Mouse (Mus musculus) CH12.LX (cell line): ENCODE results near the gene Bex3. TPM values are rescaled to one million over a fixed set of nuclear protein-coding genes. Genes with fewer than 3 reads are reported as not detected.
A peak's percentile ranks its signal among the peaks of the same experiment; 100 is the strongest.

Experiments used
- DNase-seq: peaks from one replicate; pipeline ENCODE4 v3.0.0-alpha.2; 2013; ENCODE audit errors: extremely low read depth
- H3K27ac ChIP-seq: 2 replicates; pipeline ENCODE4 v1.5.1; 2012; ENCODE audit warnings: low read depth, mild to moderate bottlenecking, control low read depth, moderate library complexity; ENCODE audit not compliant: insufficient read depth
- H3K27me3 ChIP-seq: replicated peaks from 2 replicates; pipeline ENCODE3; 2012; ENCODE audit warnings: inconsistent platforms
- H3K36me3 ChIP-seq, 2 experiments: replicated peaks in 1 of 2; 2 replicates each; pipeline versions ENCODE3 to v1.6.1; 2012; ENCODE audit warnings: inconsistent platforms in 1 of 2, low read length in 1 of 2, mild to moderate bottlenecking in 1 of 2, mixed read lengths in 1 of 2, moderate library complexity in 1 of 2; ENCODE audit not compliant: control insufficient read depth in 1 of 2, insufficient read depth in 1 of 2
- H3K4me1 ChIP-seq, 2 experiments: 2 replicates each; pipeline ENCODE4 v1.6.1; 2012; ENCODE audit warnings: inconsistent platforms in 1 of 2, moderate library complexity in 1 of 2; ENCODE audit not compliant: insufficient read depth in 2 of 2, control insufficient read depth in 1 of 2
- H3K4me2 ChIP-seq: 2 replicates; pipeline ENCODE4 v1.6.1; 2012; ENCODE audit warnings: low read depth, mild to moderate bottlenecking, control low read depth; ENCODE audit not compliant: poor library complexity, insufficient read depth, severe bottlenecking
- H3K4me3 ChIP-seq, 3 experiments: fragments of 150-350 bp in 1 of 3; sonication (generic) in 1 of 3; replicated peaks in 1 of 3; 2 replicates each; pipeline versions ENCODE3 to v1.5.1; 2011 to 2012; ENCODE audit warnings: low read depth in 2 of 3, low read length in 2 of 3, mild to moderate bottlenecking in 2 of 3, moderate library complexity in 2 of 3, control low read depth in 1 of 3, improper control_type of control experiment in 1 of 3, inconsistent platforms in 1 of 3, mixed read lengths in 1 of 3; ENCODE audit not compliant: poor library complexity in 1 of 3
- H3K79me2 ChIP-seq: replicated peaks from 2 replicates; pipeline ENCODE4 v1.6.1; 2012; ENCODE audit warnings: mild to moderate bottlenecking, moderate library complexity; ENCODE audit not compliant: control insufficient read depth, poor library complexity, insufficient read depth, severe bottlenecking; ENCODE audit errors: extremely low read depth
- H3K9ac ChIP-seq: 2 replicates; pipeline ENCODE4 v1.6.1; 2012; ENCODE audit warnings: low read depth, mild to moderate bottlenecking, control low read depth, moderate library complexity; ENCODE audit not compliant: insufficient read depth
- H3K9me3 ChIP-seq: replicated peaks from 2 replicates; pipeline ENCODE3; 2012; ENCODE audit warnings: low read length, inconsistent platforms, mixed read lengths
- BHLHE40 ChIP-seq: IDR thresholded peaks from 2 replicates; pipeline ENCODE4 v1.6.1; 2011; ENCODE audit warnings: mild to moderate bottlenecking, low read depth, low read length, improper control_type of control experiment
- CHD2 ChIP-seq: IDR thresholded peaks from 2 replicates; pipeline ENCODE4 v1.6.1; 2011; ENCODE audit warnings: low read length, improper control_type of control experiment
- CTCF ChIP-seq, 2 experiments: IDR thresholded peaks in 1 of 2; conservative IDR thresholded peaks in 1 of 2; 2 replicates each; pipeline ENCODE4 v1.5.1; 2011 to 2012; ENCODE audit warnings: low read depth in 2 of 2, low read length in 2 of 2, improper control_type of control experiment in 1 of 2, inconsistent platforms in 1 of 2, mild to moderate bottlenecking in 1 of 2, moderate library complexity in 1 of 2
- ELF1 ChIP-seq: IDR thresholded peaks from 2 replicates; pipeline ENCODE4 v1.6.1; 2014; ENCODE audit warnings: low read depth, mild to moderate bottlenecking, inconsistent platforms, low read length, improper control_type of control experiment
- ETS1 ChIP-seq: conservative IDR thresholded peaks from 2 replicates; pipeline ENCODE4 v1.6.1; 2012; ENCODE audit warnings: low read depth, mild to moderate bottlenecking, inconsistent platforms, low read length, improper control_type of control experiment, moderate library complexity
- GABPA ChIP-seq: IDR thresholded peaks from 2 replicates; pipeline ENCODE4 v1.6.1; 2012; ENCODE audit warnings: low read depth, low read length, improper control_type of control experiment, inconsistent platforms; ENCODE audit not compliant: insufficient replicate concordance
- JUN ChIP-seq: IDR thresholded peaks from 2 replicates; pipeline ENCODE4 v1.6.1; 2011; ENCODE audit warnings: low read depth, mild to moderate bottlenecking, low read length, improper control_type of control experiment, moderate library complexity; ENCODE audit not compliant: insufficient read depth
- KAT2A ChIP-seq: IDR thresholded peaks from 2 replicates; pipeline ENCODE4 v1.6.1; 2012; ENCODE audit warnings: low read length, improper control_type of control experiment, inconsistent platforms; ENCODE audit not compliant: insufficient replicate concordance
- MAFK ChIP-seq: IDR thresholded peaks from 2 replicates; pipeline ENCODE4 v1.6.1; 2011; ENCODE audit warnings: low read length, improper control_type of control experiment; ENCODE audit not compliant: insufficient replicate concordance
- MAX ChIP-seq: IDR thresholded peaks from 2 replicates; pipeline ENCODE4 v1.6.1; 2011; ENCODE audit warnings: low read length, improper control_type of control experiment
- MYC ChIP-seq: IDR thresholded peaks from 2 replicates; pipeline ENCODE4 v1.6.1; 2011; ENCODE audit warnings: low read depth, mild to moderate bottlenecking, improper control_type of control experiment, low read length
- NELFE ChIP-seq: IDR thresholded peaks from 2 replicates; pipeline ENCODE4 v1.6.1; 2011; ENCODE audit warnings: low read depth, low read length, improper control_type of control experiment
- NRF1 ChIP-seq: IDR thresholded peaks from 2 replicates; pipeline ENCODE4 v1.6.1; 2014; ENCODE audit warnings: low read depth, mild to moderate bottlenecking, inconsistent platforms, low read length, improper control_type of control experiment, moderate library complexity
- PAX5 ChIP-seq: IDR thresholded peaks from 2 replicates; pipeline ENCODE4 v1.6.1; 2012; ENCODE audit warnings: low read length, inconsistent platforms, mixed read lengths
- POLR2A ChIP-seq: IDR thresholded peaks from 2 replicates; pipeline ENCODE4 v1.6.1; 2011; ENCODE audit warnings: low read depth, mild to moderate bottlenecking, improper control_type of control experiment, low read length
- SMC3 ChIP-seq: IDR thresholded peaks from 2 replicates; pipeline ENCODE4 v1.6.1; 2011; ENCODE audit warnings: low read depth, low read length, improper control_type of control experiment
- UBTF ChIP-seq: IDR thresholded peaks from 2 replicates; pipeline ENCODE4 v1.6.1; 2012; ENCODE audit warnings: low read depth, mild to moderate bottlenecking, inconsistent platforms, low read length, improper control_type of control experiment, moderate library complexity
- USF1 ChIP-seq: IDR thresholded peaks from 2 replicates; pipeline ENCODE4 v1.6.1; 2014; ENCODE audit warnings: low read depth, mild to moderate bottlenecking, inconsistent platforms, low read length, improper control_type of control experiment
- ZC3H11A ChIP-seq: IDR thresholded peaks from 2 replicates; pipeline ENCODE4 v1.6.1; 2012; ENCODE audit warnings: low read depth, mild to moderate bottlenecking, inconsistent platforms, low read length, improper control_type of control experiment
- ZKSCAN1 ChIP-seq: IDR thresholded peaks from 2 replicates; pipeline ENCODE4 v1.6.1; 2012; ENCODE audit warnings: low read depth, inconsistent platforms, low read length, improper control_type of control experiment, borderline replicate concordance
- ZNF384 ChIP-seq: IDR thresholded peaks from 2 replicates; pipeline ENCODE4 v1.6.1; 2012; ENCODE audit warnings: low read depth, low read length, improper control_type of control experiment, inconsistent platforms
- dilution Hi-C: fragments of 300-500 bp; cut with MboI; formaldehyde crosslinking; loops from 2 replicates; pipeline ENCODE4 v1.14.3; 2020; ENCODE audit warnings: low sequenced_read_pairs; ENCODE audit not compliant: extremely low pct_unique_long_range_greater_than_20kb, extremely low pct_ligation_motif_present
- in situ Hi-C: fragments of 300-500 bp; cut with MboI; formaldehyde crosslinking; loops from 3 replicates; pipeline ENCODE4 v1.14.3; 2019; ENCODE audit warnings: low sequenced_read_pairs, low pct_ligation_motif_present, low pct_unique_long_range_greater_than_20kb, mixed read lengths
- polyA plus RNA-seq: library from polyadenylated mRNA; unstranded; fragments of >175 nt; gene quantifications from 2 replicates; pipeline ENCODE4 v1.2.1, GENCODE M21; 2012; ENCODE audit warnings: low read depth; ENCODE audit not compliant: insufficient read length
- total RNA-seq, 2 experiments: library from RNA; depleted of rRNA; stranded (reverse); fragments of 300-350 nt in 1 of 2; fragments of >200 nt in 1 of 2; gene quantifications; 2 replicates each; pipeline ENCODE4 v1.2.3; 2012 to 2014

Bex3 gene
- total and polyA plus RNA-seq, 3 experiments: 87.4 to 228 (median 124) TPM

DNA sequence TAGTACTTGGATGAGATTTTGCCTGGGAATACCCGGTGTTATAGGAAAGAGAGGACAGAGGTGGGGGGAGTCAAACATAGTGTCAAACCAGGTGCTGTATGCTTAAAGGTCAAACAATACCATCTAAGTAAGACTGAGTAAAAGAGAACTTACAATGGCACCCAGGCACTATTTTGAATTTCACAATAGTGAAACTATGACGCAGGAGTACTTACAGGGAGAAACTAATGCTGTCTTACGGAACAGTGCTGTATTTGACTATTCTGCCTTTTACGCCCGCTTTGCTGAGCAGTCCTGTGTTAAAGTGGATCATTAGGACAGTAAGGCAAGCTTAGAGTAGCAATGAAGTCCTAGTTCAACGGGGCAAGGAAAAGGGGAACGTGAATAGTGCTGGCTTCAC lies 7.5 kb downstream of the Bex3 start:
- Histone ChIP-seq H3K9me3 (no peaks in the 10 kb centered on the region), H3K79me2 (no peaks in the 10 kb centered on the region), H3K27ac (no peak overlapping the region), H3K4me1 (no peaks in the 10 kb centered on the region; a peak in 1 of 4 replicates), H3K27me3 (no peaks in the 10 kb centered on the region), H3K36me3 (no peaks in the 10 kb centered on the region), H3K4me3 (no peak overlapping the region), H3K9ac (no peak overlapping the region), H3K4me2 (peak overlapping the region; percentile 61)
- in situ Hi-C loops (no loop called here), dilution Hi-C loops (no loop called here)
- DNase-seq: no peak
- TF ChIP-seq JUN: no peak
- no peak for TF ChIP-seq NELFE
- TF ChIP-seq MYC: no peak
- TF ChIP-seq CHD2: no peak

DNA sequence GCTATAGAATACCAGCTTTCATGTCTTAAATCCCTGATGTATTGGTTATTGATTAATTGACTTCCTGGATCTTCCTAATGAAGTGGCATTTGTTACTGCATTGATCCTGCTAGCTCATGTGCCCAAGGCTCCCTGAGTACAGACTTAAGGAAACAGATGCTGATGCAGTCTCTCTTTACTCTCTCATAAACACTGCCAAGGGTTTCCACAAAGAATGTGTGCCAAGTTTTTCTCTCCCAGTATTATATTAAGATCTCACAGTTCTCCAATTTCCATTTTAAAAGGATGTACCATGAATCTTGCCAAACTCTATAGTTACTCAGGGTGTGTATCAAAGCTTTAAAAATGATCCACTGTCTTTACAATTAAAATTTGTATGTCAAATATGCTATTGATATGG lies 8.3 kb downstream of the Bex3 start:
- Histone ChIP-seq H3K4me3 (no peak overlapping the region), H3K9me3 (no peaks in the 10 kb centered on the region), H3K27me3 (no peaks in the 10 kb centered on the region), H3K4me2 (no peak overlapping the region), H3K9ac (no peak overlapping the region), H3K27ac (no peak overlapping the region), H3K79me2 (no peaks in the 10 kb centered on the region), H3K36me3 (no peaks in the 10 kb centered on the region), H3K4me1 (no peaks in the 10 kb centered on the region; a peak in 1 of 4 replicates)
- DNase-seq: no peak
- dilution Hi-C loops: no loop called here
- in situ Hi-C loops: no loop called here
- TF ChIP-seq BHLHE40 (no peak), UBTF (no peak), NRF1 (no peak), ZNF384 (no peak)
- TF ChIP-seq, all 38 proteins: peak for 0

DNA sequence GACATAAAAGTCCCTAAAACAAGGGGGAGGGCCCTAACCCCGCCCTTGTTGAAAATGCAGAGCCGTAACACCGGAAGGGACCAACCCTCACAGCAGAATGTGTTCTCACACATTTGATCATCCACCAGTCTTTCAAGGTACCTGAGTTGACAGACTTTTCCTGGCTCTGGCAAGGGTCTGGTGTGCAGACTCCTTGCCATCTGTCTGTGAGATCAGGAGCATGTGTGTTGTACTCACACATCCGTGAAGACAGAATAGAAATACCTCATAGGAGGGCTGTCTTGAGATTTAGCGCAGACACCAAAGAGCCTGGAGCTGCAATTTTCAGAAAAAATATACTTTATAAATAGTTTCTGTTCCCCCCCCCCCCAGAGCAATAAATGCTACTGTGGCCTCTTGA lies 9.4 kb downstream of the Bex3 start:
- Histone ChIP-seq H3K4me1 (no peaks in the 10 kb centered on the region; a peak in 1 of 4 replicates), H3K4me2 (no peak overlapping the region), H3K27ac (no peak overlapping the region), H3K27me3 (no peaks in the 10 kb centered on the region), H3K9me3 (no peaks in the 10 kb centered on the region), H3K4me3 (no peak overlapping the region), H3K9ac (no peak overlapping the region), H3K79me2 (no peaks in the 10 kb centered on the region), H3K36me3 (no peaks in the 10 kb centered on the region)
- dilution Hi-C loops: no loop called here
- in situ Hi-C loops: no loop called here
- no peak for DNase-seq
- no peak for TF ChIP-seq ZC3H11A
- no peak for TF ChIP-seq MAFK
- no peak for TF ChIP-seq ZKSCAN1
- no peak for TF ChIP-seq GABPA
- no peak for TF ChIP-seq UBTF
- TF ChIP-seq USF1: no peak
- TF ChIP-seq MAX: no peak
- TF ChIP-seq KAT2A: no peak
- no peak for TF ChIP-seq ELF1
- no peak for TF ChIP-seq SMC3
- no peak for TF ChIP-seq BHLHE40
- no peak for TF ChIP-seq PAX5
- TF ChIP-seq POLR2A: no peak
- no peak for TF ChIP-seq ETS1
- TF ChIP-seq CTCF (conservative IDR thresholded peaks at IDR 0.05 in 1 of 2, IDR thresholded peaks at IDR 0.05 in 1 of 2; ENCODE audit: low read depth in 2 of 2, low read length in 2 of 2): no peak
